Mouse (Mus musculus) erythroblast, embryonic 14.5 days (primary cell): Measurements from ENCODE around the gene Gm21731. TPM values are rescaled to one million over a fixed set of nuclear protein-coding genes. Genes with fewer than 3 reads are reported as not detected.

ENCODE experiments used
- H3K27me3 ChIP-seq: 2 replicates; pipeline ENCODE4 v1.6.1; 2012; ENCODE audit warnings: inconsistent platforms; ENCODE audit not compliant: control insufficient read depth
- H3K36me3 ChIP-seq: 2 replicates; pipeline ENCODE4 v1.6.1; 2012; ENCODE audit warnings: mild to moderate bottlenecking, inconsistent platforms; ENCODE audit not compliant: control insufficient read depth
- H3K4me1 ChIP-seq: 2 replicates; pipeline ENCODE4 v1.6.1; 2012; ENCODE audit warnings: inconsistent platforms; ENCODE audit not compliant: control insufficient read depth
- H3K4me3 ChIP-seq: replicated peaks from 2 replicates; pipeline ENCODE3; 2012; ENCODE audit warnings: moderate library complexity, mild to moderate bottlenecking, inconsistent platforms
- H3K9me3 ChIP-seq: 2 replicates; pipeline ENCODE4 v1.6.1; 2012; ENCODE audit warnings: low read length, inconsistent platforms, mixed read lengths; ENCODE audit not compliant: control insufficient read depth
- GATA1 ChIP-seq: IDR thresholded peaks from 2 replicates; pipeline ENCODE4 v1.6.1; 2012; ENCODE audit warnings: low read length, inconsistent platforms, mixed read lengths
- TAL1 ChIP-seq: IDR thresholded peaks from 3 replicates; pipeline ENCODE4 v1.6.1; 2012; ENCODE audit warnings: low read length, inconsistent platforms, mixed read lengths
- polyA plus RNA-seq: library from polyadenylated mRNA; stranded (reverse); fragments of >175 nt; gene quantifications from 2 replicates; pipeline ENCODE4 v1.2.3, GENCODE M21; 2012

Gene Gm21731
- polyA plus RNA-seq, 1 experiment = not detected

DNA sequence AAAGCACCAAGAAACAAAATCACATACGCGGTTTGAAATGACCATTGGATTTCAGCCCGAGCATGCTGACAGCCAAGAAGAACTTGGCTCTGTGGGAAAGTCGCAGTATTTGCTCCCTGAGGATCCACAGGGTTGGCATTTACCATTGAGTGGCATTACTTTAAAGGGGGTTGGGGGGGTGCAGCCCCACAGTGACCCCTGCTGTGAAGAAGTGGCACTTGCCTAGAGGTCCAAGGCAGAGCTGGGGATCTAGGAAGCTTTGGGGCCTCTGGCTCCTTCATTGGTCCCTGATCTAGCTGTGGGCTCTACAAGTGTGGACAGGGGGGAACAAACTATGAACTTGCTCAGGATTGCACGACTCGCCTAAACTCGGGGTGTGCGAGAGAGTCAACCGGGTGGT, 39.9 kb downstream of the Gm21731 start:
- no peak overlapping the region for H3K4me3 ChIP-seq
- H3K4me1 ChIP-seq = no peaks in the 10 kb centered on the region
- H3K9me3 ChIP-seq = no peaks in the 10 kb centered on the region
- no peak for TF ChIP-seq TAL1
- no peak for TF ChIP-seq GATA1
- no peaks in the 10 kb centered on the region for H3K27me3 ChIP-seq
- H3K36me3 ChIP-seq = no peaks in the 10 kb centered on the region

Other genes with a start within 250 kb of the Gm21731 start
- not detected in 2 replicates for gene Gm36079, start 212.1 kb upstream of the Gm21731 start, polyA plus RNA-seq
- gene Gm21188, start 186.9 kb upstream of the Gm21731 start, polyA plus RNA-seq = not detected in 2 replicates
- not detected in 2 replicates for gene Gm20767, start 98.9 kb upstream of the Gm21731 start, polyA plus RNA-seq
- not detected in 2 replicates for gene Gm21818, start 66.7 kb upstream of the Gm21731 start, polyA plus RNA-seq
- not detected in 2 replicates for gene Gm21762, start 23.2 kb upstream of the Gm21731 start, polyA plus RNA-seq
- gene AF067061, start 24.0 kb downstream of the Gm21731 start, polyA plus RNA-seq = not detected in 2 replicates
- gene BC147527, start 61.3 kb downstream of the Gm21731 start, polyA plus RNA-seq = not detected in 2 replicates
- not detected in 2 replicates for gene Tcstv3, start 77.8 kb downstream of the Gm21731 start, polyA plus RNA-seq